Mouse (Mus musculus) adipose tissue, adult 10 weeks (tissue): ENCODE results near the gene Olfr1423. TPM values are rescaled to one million over a fixed set of nuclear protein-coding genes. Genes with fewer than 3 reads are reported as not detected.

ENCODE experiments used
- polyA plus RNA-seq: library from polyadenylated mRNA; stranded (reverse); fragments of 350-450 nt; fragmentation: Illumina TruSeq; extraction: RNeasy Lipid Tissue Mini Kit (QIAGEN cat#74804); gene quantifications from one replicate; pipeline ENCODE4 v1.2.3, GENCODE M21; 2014; ENCODE audit warnings: low read depth, low replicate concordance

Olfr1423 gene
- not detected for polyA plus RNA-seq

GRCm38 (mm10) chr19:12041217-12041616 is at the start of gene Olfr1423:
TSS of gene Olfr1423 (minus strand) at chr19:12041317.

GRCm38 (mm10) chr19:12077631-12078030 is 36.5 kb upstream of the Olfr1423 start, which contains the start of gene Olfr1425:
TSS of gene Olfr1425 (minus strand) at chr19:12077731.

DNA sequence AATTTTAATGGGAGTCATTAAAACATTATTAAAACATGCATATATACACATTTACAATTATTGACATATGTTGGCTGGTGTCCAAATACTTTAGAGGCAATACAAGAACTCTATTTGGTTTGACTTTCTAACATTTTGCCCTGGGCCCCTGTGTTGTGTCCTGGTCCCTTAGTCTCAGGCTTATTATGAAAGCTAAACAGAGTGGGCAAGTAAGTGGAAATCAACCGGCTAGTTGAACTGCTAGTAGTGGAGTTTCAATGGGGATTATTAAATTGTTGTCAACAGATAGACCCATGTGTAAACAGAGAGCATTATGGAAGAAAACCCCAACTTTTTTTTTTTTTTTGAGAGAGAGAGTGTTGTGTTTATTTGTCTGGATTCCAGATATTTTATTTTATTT is 21.5 kb upstream of the Olfr1423 start, which contains the start of gene Olfr1424:
TSS of gene Olfr1424 (minus strand) at position 101 of the 400 bp plus-strand sequence.

Other genes starting within 250 kb of the Olfr1423 start
- 22.8 TPM for gene Stx3, start 221.9 kb downstream of the Olfr1423 start, polyA plus RNA-seq
- not detected for gene Olfr1417, start 202.1 kb downstream of the Olfr1423 start, polyA plus RNA-seq
- gene Olfr1418, start 180.3 kb downstream of the Olfr1423 start, polyA plus RNA-seq, result not detected
- gene Olfr1419, start 166.2 kb downstream of the Olfr1423 start, polyA plus RNA-seq, result not detected
- not detected for gene Olfr1420, start 154.8 kb downstream of the Olfr1423 start, polyA plus RNA-seq
- 13.5 TPM for gene Patl1, start 128.9 kb downstream of the Olfr1423 start, polyA plus RNA-seq
- 46.9 TPM for gene Osbp, start 75.4 kb downstream of the Olfr1423 start, polyA plus RNA-seq
- gene Olfr1424, start 21.4 kb upstream of the Olfr1423 start, polyA plus RNA-seq, result not detected
- gene Olfr1425, start 36.4 kb upstream of the Olfr1423 start, polyA plus RNA-seq, result not detected
- not detected for gene Olfr1426, start 50.7 kb upstream of the Olfr1423 start, polyA plus RNA-seq
- not detected for gene Olfr1427, start 62.0 kb upstream of the Olfr1423 start, polyA plus RNA-seq
- gene Olfr1428, start 74.6 kb upstream of the Olfr1423 start, polyA plus RNA-seq, result not detected
- not detected for gene Olfr76, start 81.9 kb upstream of the Olfr1423 start, polyA plus RNA-seq
- gene Olfr1555-ps1, start 128.8 kb upstream of the Olfr1423 start, polyA plus RNA-seq, result not detected
- not detected for gene Olfr1431, start 159.3 kb upstream of the Olfr1423 start, polyA plus RNA-seq
- not detected for gene Olfr1432, start 191.3 kb upstream of the Olfr1423 start, polyA plus RNA-seq
- not detected for gene Olfr262, start 200.3 kb upstream of the Olfr1423 start, polyA plus RNA-seq
- not detected for gene Olfr235, start 219.7 kb upstream of the Olfr1423 start, polyA plus RNA-seq
- not detected for gene Olfr1434, start 238.5 kb upstream of the Olfr1423 start, polyA plus RNA-seq